Mouse (Mus musculus): Measurements from ENCODE around the gene Tnni2. TPM values are rescaled to one million over a fixed set of nuclear protein-coding genes. Genes with fewer than 3 reads are reported as not detected.

Tnni2 gene
- total RNA-seq, 1 experiment from 2014 or later = not detected

- peak; percentile 32 for DNase-seq
Measured at GRCm38 (mm10) chr7:142430160-142430678, 11.4 kb upstream of the Tnni2 start.

DNA sequence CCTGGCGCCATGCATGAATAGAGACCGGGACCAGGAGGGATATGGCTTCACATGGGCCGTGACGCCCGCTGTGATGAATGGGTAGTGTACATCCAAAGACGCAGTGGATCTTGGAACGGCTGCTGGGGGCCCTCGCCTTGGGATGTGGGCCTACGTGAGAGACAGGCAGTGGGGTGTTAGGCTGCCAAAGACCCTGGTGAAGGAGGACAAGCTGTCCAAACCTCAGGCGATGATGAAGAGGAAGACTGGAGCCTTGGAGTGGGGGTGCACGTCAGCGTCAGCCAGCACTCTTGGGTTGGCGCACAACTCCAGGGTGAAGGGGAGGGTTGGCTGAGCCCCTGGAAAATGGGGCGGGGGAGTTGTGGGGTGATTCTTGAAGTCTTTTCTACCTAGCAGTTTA, 10.5 kb upstream of the Tnni2 start:
- DNase-seq = no peak

- DNase-seq = no peak
Measured at GRCm38 (mm10) chr7:142433623-142434022, 8.0 kb upstream of the Tnni2 start.

DNA sequence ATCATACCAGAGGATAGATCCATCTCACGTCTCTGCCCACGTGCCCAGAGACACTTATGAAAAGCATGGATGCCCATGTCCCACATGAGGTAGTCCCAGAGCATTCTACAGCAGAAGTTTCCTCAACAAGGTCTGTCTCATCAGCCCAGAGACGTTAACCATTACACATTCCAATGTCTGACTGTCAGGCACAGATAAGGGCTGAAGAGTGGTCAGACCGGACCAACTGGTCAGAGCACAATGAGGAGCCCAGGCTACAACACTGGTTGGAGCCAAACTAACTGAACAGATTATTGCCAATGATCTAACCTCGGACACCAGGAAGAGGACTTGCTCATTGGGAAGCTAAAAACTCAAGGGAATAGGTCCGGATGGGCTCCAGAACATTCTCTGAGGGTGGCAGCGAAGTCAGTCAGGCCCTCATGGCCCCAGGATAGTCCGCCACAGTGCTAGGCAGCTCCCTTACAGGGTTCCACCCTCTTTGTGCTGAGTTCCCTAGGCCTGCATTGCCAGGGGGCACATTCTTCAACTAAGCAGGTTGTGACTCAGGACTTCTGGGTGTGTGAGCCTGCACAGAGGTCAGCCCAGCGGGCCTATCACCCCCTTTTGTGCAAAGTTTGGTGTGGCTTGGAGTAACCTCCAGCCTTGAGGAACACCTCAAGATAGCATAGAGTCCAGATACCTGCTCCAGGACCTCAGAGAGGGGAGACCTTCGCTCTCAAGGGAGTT, 7.3 kb upstream of the Tnni2 start, which contains the start of gene Syt8:
Gene Syt8, plus strand, starts transcription at position 714 of the 729 bp plus-strand sequence.
- DNase-seq = no peak

DNA sequence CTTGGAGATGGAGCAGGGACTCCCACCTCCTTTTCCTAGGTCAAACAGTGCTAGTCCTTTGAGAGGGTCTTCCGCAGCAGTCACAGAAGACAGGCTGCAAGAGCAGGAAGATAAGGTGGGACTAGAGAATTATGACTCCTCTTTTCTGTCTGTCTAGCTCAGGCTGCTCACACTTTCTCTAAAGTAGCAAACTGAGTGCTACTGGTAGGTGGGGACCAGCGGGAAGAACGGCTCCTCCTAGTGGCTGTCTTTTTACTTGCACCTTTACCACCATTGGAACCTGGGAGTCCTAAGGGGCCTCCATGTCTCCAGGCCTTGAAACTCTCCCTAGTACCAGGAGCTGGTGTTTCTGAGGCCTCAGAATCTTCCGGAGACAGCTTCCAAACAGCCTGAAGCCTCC, 6.1 kb upstream of the Tnni2 start:
- DNase-seq = peak; percentile 46

DNA sequence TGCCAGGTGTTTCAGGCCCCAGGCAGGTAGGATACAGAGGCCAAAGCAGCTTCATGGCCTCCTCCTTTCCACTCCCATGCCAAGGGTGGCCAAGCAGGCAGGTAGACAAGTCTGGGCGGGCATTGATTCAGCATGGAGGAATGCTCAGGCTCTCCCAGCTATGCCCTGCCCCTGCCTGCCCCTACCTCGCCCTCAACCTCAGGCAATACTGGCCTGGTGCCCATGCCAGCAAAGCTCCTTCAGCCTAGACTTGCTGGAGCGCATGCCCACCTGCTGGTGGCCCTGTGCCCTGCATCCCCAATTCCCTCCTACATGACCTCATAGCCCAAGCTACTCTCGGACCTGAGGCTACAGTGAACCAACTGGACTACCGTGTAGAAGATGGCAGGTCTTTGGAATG, 4.3 kb upstream of the Tnni2 start:
- no peak for DNase-seq

- no peak for DNase-seq
Measured at GRCm38 (mm10) chr7:142439966-142440365, 1.6 kb upstream of the Tnni2 start.

DNA sequence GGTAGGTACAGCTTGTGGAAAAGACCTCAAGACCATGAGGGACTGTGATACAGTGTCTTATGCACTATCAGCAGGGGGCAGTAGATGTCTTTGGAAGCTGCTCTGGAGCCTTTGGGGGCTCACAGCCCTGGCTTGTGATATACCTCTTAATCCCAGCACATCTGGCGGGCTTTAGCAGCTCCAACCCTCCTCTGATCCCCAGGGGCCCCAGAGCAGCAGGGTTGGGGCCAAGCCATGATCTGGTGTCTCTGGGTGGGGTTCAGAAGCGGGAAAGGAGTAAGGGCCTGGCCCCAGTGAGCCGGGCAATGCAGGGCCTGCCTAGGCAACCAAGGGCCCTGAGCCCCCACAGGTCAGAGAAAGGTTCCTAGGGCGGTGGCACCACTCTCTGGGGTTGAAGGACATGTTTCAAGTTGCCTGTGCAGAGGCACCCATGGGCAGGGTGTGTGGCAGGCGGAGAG, 922 bp upstream of the Tnni2 start:
- no peak for DNase-seq

DNA sequence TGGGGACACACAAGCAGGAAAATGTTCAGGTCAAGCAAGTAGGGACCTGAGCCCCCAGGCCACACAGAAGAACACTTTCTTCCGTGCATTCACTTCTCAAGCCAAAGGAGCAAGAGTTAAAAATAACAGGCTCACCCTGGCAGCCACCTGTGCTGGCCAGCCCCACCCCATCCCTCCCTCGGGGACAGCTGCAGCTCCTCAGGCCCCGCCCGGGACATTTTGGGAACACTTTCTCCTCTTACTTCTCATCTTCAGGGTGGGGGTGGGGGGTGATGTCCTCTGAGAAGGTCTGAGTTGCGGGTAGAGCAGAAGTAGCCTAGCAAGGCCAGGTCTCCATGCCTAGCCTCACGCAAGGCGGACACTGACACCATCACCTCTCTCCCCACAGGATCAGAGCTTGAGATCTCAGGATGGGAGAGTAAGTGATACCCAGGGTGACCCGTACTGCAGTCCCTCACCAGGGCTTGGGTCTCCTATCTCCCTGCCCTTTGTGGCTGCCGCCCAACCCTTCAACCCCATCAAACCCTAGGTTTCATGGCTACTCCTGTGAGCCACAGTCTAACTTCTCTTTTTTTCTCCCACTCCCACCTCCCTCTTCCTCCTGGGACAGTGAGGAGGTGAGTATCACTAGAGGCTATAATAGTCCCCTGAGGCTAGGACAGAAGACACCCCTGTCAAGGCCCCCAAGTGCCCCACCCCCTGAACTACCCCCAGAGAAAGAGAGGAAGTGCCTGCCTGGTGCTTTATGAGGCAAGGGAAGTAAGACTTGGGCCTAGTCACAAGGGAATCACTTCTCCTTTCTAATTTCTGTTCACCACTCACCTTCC, 686 bp downstream of the Tnni2 start:
- no peak for DNase-seq

DNA sequence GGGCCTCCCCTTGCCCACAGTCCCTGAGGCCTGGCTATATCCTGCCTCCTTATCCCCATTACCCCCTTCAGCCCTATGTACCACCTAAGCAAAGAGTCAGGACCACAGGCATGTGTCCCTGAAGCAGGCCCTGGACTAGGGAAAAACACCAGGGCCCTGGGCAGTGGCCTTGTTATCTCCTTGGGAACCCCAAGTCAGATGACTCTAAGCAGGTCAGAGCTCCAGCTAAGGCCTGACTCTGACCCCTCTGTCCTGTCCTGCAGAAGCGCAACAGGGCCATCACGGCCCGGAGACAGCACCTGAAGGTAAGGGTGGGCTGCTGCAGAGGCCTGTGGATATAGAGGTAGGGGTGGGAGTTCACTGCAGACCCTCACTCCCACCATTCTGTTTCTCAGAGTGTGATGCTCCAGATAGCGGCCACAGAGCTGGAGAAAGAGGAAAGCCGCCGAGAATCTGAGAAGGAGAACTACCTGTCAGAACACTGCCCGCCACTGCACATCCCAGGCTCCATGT, 1.4 kb downstream of the Tnni2 start:
- no peak for DNase-seq

- no peak for DNase-seq
Measured at GRCm38 (mm10) chr7:142443474-142443873, 1.9 kb downstream of the Tnni2 start.

DNA sequence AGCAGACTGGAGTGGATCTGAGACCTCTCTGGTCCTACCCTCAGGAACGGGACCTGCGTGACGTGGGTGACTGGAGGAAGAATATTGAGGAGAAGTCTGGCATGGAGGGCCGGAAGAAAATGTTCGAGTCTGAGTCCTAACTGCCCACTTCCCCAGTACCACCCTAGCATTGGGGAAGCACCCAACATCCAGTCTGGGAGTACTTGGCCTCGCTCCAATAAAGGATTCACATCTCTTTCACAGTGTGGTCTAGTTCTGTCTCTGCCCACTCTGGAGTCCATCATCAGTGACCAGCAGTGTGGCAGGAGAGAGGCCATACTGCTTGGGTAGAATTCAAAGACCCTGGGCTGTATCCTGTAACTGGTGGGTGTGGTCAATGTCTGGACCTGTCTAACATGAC, 2.6 kb downstream of the Tnni2 start:
- no peak for DNase-seq

DNA sequence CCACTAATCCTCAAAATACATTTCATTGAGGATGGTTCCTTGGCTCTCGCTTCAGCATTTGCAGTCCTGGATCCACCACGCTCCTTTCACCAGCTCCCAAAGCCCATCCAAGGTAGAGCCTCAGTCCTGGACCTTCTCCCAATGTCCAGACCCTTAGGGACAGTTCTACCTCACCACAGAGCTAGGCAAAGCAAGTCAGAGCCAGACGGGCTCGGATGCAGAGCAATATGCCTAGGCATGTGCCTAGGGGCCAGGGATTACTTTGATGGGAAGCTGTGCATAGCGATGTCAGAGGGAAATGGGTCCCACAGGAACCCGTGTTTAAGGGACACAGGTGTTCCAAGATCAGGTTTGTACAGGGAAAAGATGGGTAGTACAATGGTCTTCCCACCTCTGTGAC, 3.7 kb downstream of the Tnni2 start:
- DNase-seq = no peak

DNA sequence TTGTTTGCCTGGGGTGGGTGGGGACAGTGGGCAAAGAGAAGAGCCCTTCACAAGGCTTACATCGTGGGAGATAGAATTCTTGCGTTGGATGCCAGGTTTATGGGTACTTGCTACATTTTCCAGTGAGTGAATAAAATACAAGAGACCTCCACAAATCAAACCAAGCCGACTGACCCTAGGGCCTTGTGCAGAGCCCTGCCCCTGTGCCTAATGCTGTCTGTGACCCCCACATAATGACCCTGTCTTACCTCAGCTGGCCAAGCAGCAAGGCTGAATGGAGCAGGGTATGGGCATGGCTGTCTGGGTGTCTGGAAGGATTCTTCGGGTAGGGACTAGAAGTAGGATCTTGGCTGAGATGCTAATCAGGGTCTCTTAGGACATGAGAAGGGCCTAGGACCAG, 4.7 kb downstream of the Tnni2 start:
- DNase-seq = no peak

GRCm38 (mm10) chr7:142449038-142449617, 7.5 kb downstream of the Tnni2 start:
- DNase-seq = no peak

GRCm38 (mm10) chr7:142454706-142455105, 13.1 kb downstream of the Tnni2 start:
- DNase-seq = no peak

DNA sequence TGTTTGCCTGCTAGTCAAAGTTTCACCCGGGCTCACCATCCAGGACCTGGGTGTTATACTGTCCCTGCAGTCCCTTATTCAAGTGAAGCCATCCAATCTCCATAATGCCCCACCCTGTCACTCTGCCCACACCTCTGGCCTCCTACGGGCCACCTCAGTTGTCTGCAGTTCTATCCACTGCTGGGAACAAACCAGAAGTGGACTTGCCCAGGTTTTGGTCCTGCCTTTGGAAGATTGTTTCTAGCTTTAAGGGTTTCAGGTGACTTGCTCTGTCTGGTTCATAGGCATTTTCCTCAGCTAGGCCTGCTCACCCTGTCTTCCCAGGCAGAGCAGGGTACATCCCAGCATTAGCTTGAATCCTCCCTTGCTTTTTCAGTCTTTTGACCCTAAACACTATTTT, 13.6 kb downstream of the Tnni2 start:
- no peak for DNase-seq

GRCm38 (mm10) chr7:142456806-142457205, 15.2 kb downstream of the Tnni2 start:
- DNase-seq = no peak

DNA sequence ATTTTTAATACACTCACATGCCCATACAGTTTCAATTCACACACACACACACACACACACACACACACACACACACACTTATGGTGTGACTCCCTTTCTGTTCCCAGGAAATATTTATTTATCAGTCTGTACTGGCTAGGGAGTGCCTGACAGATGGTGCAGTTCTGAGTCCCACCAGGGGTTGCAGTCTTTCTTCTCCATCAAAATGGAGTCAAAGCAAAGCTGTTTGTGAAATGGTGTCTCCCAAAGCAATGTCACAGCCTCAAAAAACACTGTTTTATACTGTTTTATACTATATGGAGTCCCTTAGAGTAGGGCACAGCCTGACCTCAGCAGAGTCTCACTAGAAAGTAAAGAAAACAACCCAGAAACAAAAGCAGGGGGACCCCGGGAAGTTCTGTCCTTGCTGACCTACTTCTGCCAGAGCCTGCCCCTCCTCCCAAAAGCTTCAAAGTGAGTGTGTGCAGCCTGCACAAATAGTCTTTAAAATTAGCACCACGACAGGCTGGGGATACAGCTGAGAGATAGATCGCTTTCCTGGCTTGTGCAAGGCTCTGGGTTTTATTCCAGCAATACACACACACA, 15.7 kb downstream of the Tnni2 start:
- DNase-seq = no peak

GRCm38 (mm10) chr7:142458026-142458425, 16.4 kb downstream of the Tnni2 start:
- no peak for DNase-seq

GRCm38 (mm10) chr7:142458676-142459298, 17.2 kb downstream of the Tnni2 start:
- no peak for DNase-seq

- DNase-seq = no peak
Measured at GRCm38 (mm10) chr7:142459299-142459691, 17.7 kb downstream of the Tnni2 start.

Measured in adrenal gland, postnatal 25 days (tissue).